Mouse (Mus musculus): Measurements from ENCODE around the gene Fgf5. TPM values are rescaled to one million over a fixed set of nuclear protein-coding genes. Genes with fewer than 3 reads are reported as not detected.

Gene Fgf5
- polyA plus RNA-seq, 1 experiment from 2014 or later: 1.2 TPM

- H3K27ac ChIP-seq: no peak overlapping the region
- 6% methylated on average over 12 of the region's 12 CpGs for WGBS
- peaks cover 31% of the 10 kb centered on the region for H3K27me3 ChIP-seq (replicated peaks)
Measured at GRCm38 (mm10) chr5:98255176-98255575, 1.2 kb downstream of the Fgf5 start.

GRCm38 (mm10) chr5:98255760-98256490, 1.9 kb downstream of the Fgf5 start:
- Histone ChIP-seq H3K4me2 (no peak overlapping the region), H3K9me3 (no peaks in the 10 kb centered on the region), H3K9ac (no peak overlapping the region), H3K36me3 (no peaks in the 10 kb centered on the region), H3K4me1 (peaks cover 10% of the 10 kb centered on the region; the same call in 1 of the 2 replicates), H3K27ac (no peak overlapping the region), H3K4me3 (replicated peaks) (no peak overlapping the region), H3K27me3 (replicated peaks) (peaks cover 31% of the 10 kb centered on the region)
- WGBS: 10% methylated on average over 18 of the region's 18 CpGs
- ATAC-seq (ENCODE audit: insufficient read depth, low FRiP score, low read depth): no peak

More at GRCm38 (mm10) chr5:98255176-98255575, 1.2 kb downstream of the Fgf5 start:
- Histone ChIP-seq H3K9ac (no peak overlapping the region), H3K9me3 (no peaks in the 10 kb centered on the region), H3K4me1 (peaks cover 10% of the 10 kb centered on the region; the same call in 1 of the 2 replicates), H3K4me3 (replicated peaks) (no peak overlapping the region), H3K4me2 (no peak overlapping the region), H3K36me3 (no peaks in the 10 kb centered on the region)
- no peak for ATAC-seq (ENCODE audit: insufficient read depth, low FRiP score, low read depth)

- no peak for ATAC-seq (ENCODE audit: insufficient read depth, low FRiP score, low read depth)
Measured at GRCm38 (mm10) chr5:98275318-98275818, 21.4 kb downstream of the Fgf5 start.

GRCm38 (mm10) chr5:98281993-98282392, 28.0 kb downstream of the Fgf5 start:
- Histone ChIP-seq H3K27ac (no peak overlapping the region), H3K4me1 (no peaks in the 10 kb centered on the region), H3K36me3 (no peaks in the 10 kb centered on the region), H3K9ac (no peak overlapping the region), H3K9me3 (no peaks in the 10 kb centered on the region), H3K4me3 (replicated peaks) (no peak overlapping the region), H3K27me3 (replicated peaks) (no peaks in the 10 kb centered on the region), H3K4me2 (no peak overlapping the region)
- ATAC-seq (ENCODE audit: insufficient read depth, low FRiP score, low read depth): no peak
- WGBS: 58% methylated on average over 9 of the region's 9 CpGs

More at GRCm38 (mm10) chr5:98275318-98275818, 21.4 kb downstream of the Fgf5 start:
- no peak overlapping the region for H3K4me3 ChIP-seq (replicated peaks)
- no peaks in the 10 kb centered on the region for H3K27me3 ChIP-seq (replicated peaks)
- no peaks in the 10 kb centered on the region for H3K4me1 ChIP-seq
- no peaks in the 10 kb centered on the region for H3K9me3 ChIP-seq
- no peak overlapping the region for H3K9ac ChIP-seq
- WGBS: 83% methylated on average over 21 of the region's 21 CpGs
- no peak overlapping the region for H3K4me2 ChIP-seq
- H3K27ac ChIP-seq: no peak overlapping the region
- no peaks in the 10 kb centered on the region for H3K36me3 ChIP-seq

GRCm38 (mm10) chr5:98283696-98284478, 29.9 kb downstream of the Fgf5 start:
- H3K4me3 ChIP-seq (replicated peaks): no peak overlapping the region
- no peak overlapping the region for H3K27ac ChIP-seq
- ATAC-seq (ENCODE audit: insufficient read depth, low FRiP score, low read depth): no peak
- WGBS: 20% methylated on average over 17 of the region's 17 CpGs
- peak overlapping the region; percentile 37 for H3K4me2 ChIP-seq
- H3K36me3 ChIP-seq: no peaks in the 10 kb centered on the region
- no peaks in the 10 kb centered on the region for H3K4me1 ChIP-seq
- H3K27me3 ChIP-seq (replicated peaks): no peaks in the 10 kb centered on the region
- H3K9ac ChIP-seq: no peak overlapping the region
- no peaks in the 10 kb centered on the region for H3K9me3 ChIP-seq

- Histone ChIP-seq H3K4me3 (replicated peaks) (no peak overlapping the region), H3K4me2 (no peak overlapping the region), H3K27me3 (replicated peaks) (peaks cover 5% of the 10 kb centered on the region; the same call in 1 of the 2 replicates), H3K9me3 (no peaks in the 10 kb centered on the region), H3K9ac (no peak overlapping the region), H3K27ac (no peak overlapping the region), H3K36me3 (no peaks in the 10 kb centered on the region), H3K4me1 (no peaks in the 10 kb centered on the region; the same call in 1 of the 2 replicates)
- WGBS: 80% methylated on average over 8 of the region's 8 CpGs
- ATAC-seq (ENCODE audit: insufficient read depth, low FRiP score, low read depth): no peak
Measured at GRCm38 (mm10) chr5:98290642-98291041, 36.7 kb downstream of the Fgf5 start.

- H3K4me2 ChIP-seq: peak overlapping the region; percentile 33
- peak overlapping the region; percentile 12 for H3K4me3 ChIP-seq (replicated peaks)
- H3K4me1 ChIP-seq: no peaks in the 10 kb centered on the region; the same call in 1 of the 2 replicates
- 2% methylated on average over 19 of the region's 19 CpGs for WGBS
- H3K27me3 ChIP-seq (replicated peaks): peaks cover 5% of the 10 kb centered on the region; the same call in 1 of the 2 replicates
- H3K9ac ChIP-seq: no peak overlapping the region
- no peak overlapping the region for H3K27ac ChIP-seq
- H3K9me3 ChIP-seq: no peaks in the 10 kb centered on the region
- no peaks in the 10 kb centered on the region for H3K36me3 ChIP-seq
- no peak for ATAC-seq (ENCODE audit: insufficient read depth, low FRiP score, low read depth)
Measured at GRCm38 (mm10) chr5:98292388-98293048, 38.5 kb downstream of the Fgf5 start.

- 3% methylated on average over 12 of the region's 12 CpGs for WGBS
- Histone ChIP-seq H3K27me3 (replicated peaks) (peaks cover 5% of the 10 kb centered on the region; the same call in 1 of the 2 replicates), H3K36me3 (no peaks in the 10 kb centered on the region), H3K4me2 (peak overlapping the region; percentile 33), H3K27ac (no peak overlapping the region), H3K9ac (no peak overlapping the region), H3K9me3 (no peaks in the 10 kb centered on the region), H3K4me1 (no peaks in the 10 kb centered on the region; the same call in 1 of the 2 replicates), H3K4me3 (replicated peaks) (peak overlapping the region; percentile 12)
- ATAC-seq (ENCODE audit: insufficient read depth, low FRiP score, low read depth): no peak
Measured at GRCm38 (mm10) chr5:98293049-98293715, 39.2 kb downstream of the Fgf5 start.

GRCm38 (mm10) chr5:98300079-98300478, 46.1 kb downstream of the Fgf5 start:
- Histone ChIP-seq H3K9me3 (no peaks in the 10 kb centered on the region), H3K9ac (no peak overlapping the region), H3K27me3 (replicated peaks) (no peaks in the 10 kb centered on the region), H3K4me3 (replicated peaks) (no peak overlapping the region), H3K4me1 (no peaks in the 10 kb centered on the region), H3K36me3 (no peaks in the 10 kb centered on the region), H3K27ac (no peak overlapping the region), H3K4me2 (no peak overlapping the region)
- ATAC-seq (ENCODE audit: insufficient read depth, low FRiP score, low read depth): no peak
- 70% methylated on average over 4 of the region's 4 CpGs for WGBS

- Histone ChIP-seq H3K27me3 (replicated peaks) (no peaks in the 10 kb centered on the region), H3K27ac (no peak overlapping the region), H3K9me3 (no peaks in the 10 kb centered on the region), H3K9ac (no peak overlapping the region), H3K36me3 (no peaks in the 10 kb centered on the region), H3K4me1 (no peaks in the 10 kb centered on the region), H3K4me2 (no peak overlapping the region), H3K4me3 (replicated peaks) (no peak overlapping the region)
- no peak for ATAC-seq (ENCODE audit: insufficient read depth, low FRiP score, low read depth)
- WGBS: 65% methylated on average over 4 of the region's 4 CpGs
Measured at GRCm38 (mm10) chr5:98305673-98306072, 51.7 kb downstream of the Fgf5 start.

GRCm38 (mm10) chr5:98306528-98306927, 52.5 kb downstream of the Fgf5 start:
- no peak for ATAC-seq (ENCODE audit: insufficient read depth, low FRiP score, low read depth)
- Histone ChIP-seq H3K4me1 (no peaks in the 10 kb centered on the region), H3K4me2 (no peak overlapping the region)

More at GRCm38 (mm10) chr5:98306528-98306927, 52.5 kb downstream of the Fgf5 start:
- H3K27me3 ChIP-seq (replicated peaks): no peaks in the 10 kb centered on the region
- WGBS: 31% methylated on average over 9 of the region's 9 CpGs
- no peaks in the 10 kb centered on the region for H3K9me3 ChIP-seq
- no peak overlapping the region for H3K27ac ChIP-seq
- H3K36me3 ChIP-seq: no peaks in the 10 kb centered on the region
- no peak overlapping the region for H3K9ac ChIP-seq
- H3K4me3 ChIP-seq (replicated peaks): no peak overlapping the region

Measured in stomach, embryonic 15.5 days (tissue).